Mouse (Mus musculus) gastrocnemius, adult 2 months (tissue): Measurements from ENCODE around the gene Fis1. TPM values are rescaled to one million over a fixed set of nuclear protein-coding genes. Genes with fewer than 3 reads are reported as not detected.
A peak's percentile ranks its signal among the peaks of the same experiment; 100 is the strongest.

Experiments
- DNase-seq: peaks from one replicate; pipeline ENCODE4 v3.0.0; 2022
- H3K27ac ChIP-seq: fragments of 200-600 bp; 2 replicates; pipeline ENCODE4 v1.8.1; 2022; ENCODE audit warnings: mild to moderate bottlenecking
- H3K4me3 ChIP-seq: fragments of 200-600 bp; 2 replicates; pipeline ENCODE4 v1.8.1; 2022; ENCODE audit warnings: mild to moderate bottlenecking, moderate library complexity
- CTCF ChIP-seq: fragments of 200-600 bp; IDR thresholded peaks from 2 replicates; pipeline ENCODE4 v1.8.1; 2022; ENCODE audit warnings: antibody characterized with exemption, mild to moderate bottlenecking, moderate library complexity
- intact Hi-C: fragments of 180-260 bp; cut with DNase I; formaldehyde crosslinking; loops from one replicate; pipeline ENCODE4 v1.15.1; 2025
- microRNA-seq: library from miRNA; unstranded; fragments of <30 nt; microRNA quantifications from one replicate; pipeline ENCODE4 v1.2.0, GENCODE M21; 2021
- total RNA-seq, 2 experiments: library from RNA; stranded (reverse); gene quantifications; 2 replicates each; pipeline ENCODE4 v1.2.3; 2021

Fis1 gene
- total RNA-seq, 2 experiments from 2014 or later, result 179 to 181 TPM

GRCm38 (mm10) chr5:136988420-136988819 lies 35.3 kb downstream of the Fis1 start:
- no peak for TF ChIP-seq CTCF
- H3K27ac ChIP-seq, result peak overlapping the region; percentile 89
- intact Hi-C loops, result no loop called here
- DNase-seq, result peak; percentile 63
- H3K4me3 ChIP-seq, result peak overlapping the region; percentile 91

GRCm38 (mm10) chr5:136989801-136990200 lies 36.7 kb downstream of the Fis1 start:
- no peak overlapping the region for H3K4me3 ChIP-seq
- intact Hi-C loops, result no loop called here
- no peak overlapping the region for H3K27ac ChIP-seq
- peak; percentile 13 for DNase-seq
- TF ChIP-seq CTCF, result no peak

- H3K27ac ChIP-seq, result no peak overlapping the region
- TF ChIP-seq CTCF, result no peak
- no peak overlapping the region for H3K4me3 ChIP-seq
- no peak for DNase-seq
- intact Hi-C loops, result no loop called here
Measured at GRCm38 (mm10) chr5:136999449-136999848, 46.4 kb downstream of the Fis1 start.

- intact Hi-C loops, result no loop called here
- DNase-seq, result no peak
- Histone ChIP-seq H3K4me3 (no peak overlapping the region), H3K27ac (no peak overlapping the region)
- TF ChIP-seq CTCF, result no peak
Measured at GRCm38 (mm10) chr5:137000612-137001011, 47.5 kb downstream of the Fis1 start.

- intact Hi-C loops, result no loop called here
- no peak for DNase-seq
- Histone ChIP-seq H3K4me3 (no peak overlapping the region), H3K27ac (no peak overlapping the region)
- TF ChIP-seq CTCF, result no peak
Measured at GRCm38 (mm10) chr5:137007276-137007675, 54.2 kb downstream of the Fis1 start.

GRCm38 (mm10) chr5:137009988-137010387 lies 56.9 kb downstream of the Fis1 start:
- Histone ChIP-seq H3K4me3 (no peak overlapping the region), H3K27ac (no peak overlapping the region)
- intact Hi-C loops, result no loop called here
- no peak for DNase-seq
- peak; percentile 71 for TF ChIP-seq CTCF

- no peak overlapping the region for H3K4me3 ChIP-seq
- no peak overlapping the region for H3K27ac ChIP-seq
- intact Hi-C loops, result no loop called here
- DNase-seq, result no peak
- TF ChIP-seq CTCF, result no peak
Measured at GRCm38 (mm10) chr5:137012401-137012950, 59.4 kb downstream of the Fis1 start.

Small RNAs within 50 kb of the gene (microRNA-seq; reads per million reads assigned to microRNA genes)
- gene Mir702, result 9.4 reads per million, percentile 6 among the genes with 10 or more reads in this experiment

Other genes with a start within 250 kb of the Fis1 start
- gene Col26a1, start 70.1 kb upstream of the Fis1 start, total RNA-seq, result 1 to 10 TPM; 1.4 to 2.1 TPM
- 1 to 10 TPM; 5.4 to 5.8 TPM for gene Ift22, start 45.1 kb upstream of the Fis1 start, total RNA-seq
- 1 to 10 TPM; 2.1 to 2.3 TPM for gene Cldn15, start 13.3 kb downstream of the Fis1 start, total RNA-seq
- 10 to 100 TPM; 15.2 to 20.6 TPM for gene Plod3, start 33.7 kb downstream of the Fis1 start, total RNA-seq
- 10 to 100 TPM; 61.2 to 79.6 TPM for gene Znhit1, start 34.7 kb downstream of the Fis1 start, total RNA-seq
- gene Vgf, start 73.1 kb downstream of the Fis1 start, total RNA-seq, result not detected
- 10 to 100 TPM; 12.4 to 19.2 TPM for gene Ap1s1, start 92.9 kb downstream of the Fis1 start, total RNA-seq
- 1 to 10 TPM; 2.5 to 2.8 TPM for gene Serpine1, start 119.0 kb downstream of the Fis1 start, total RNA-seq
- 1 to 10 TPM; 7.5 to 9.3 TPM for gene Trim56, start 162.9 kb downstream of the Fis1 start, total RNA-seq
- gene Muc3, start 196.0 kb downstream of the Fis1 start, total RNA-seq, result not detected